Mouse (Mus musculus) lung, postnatal 0 days (tissue): ENCODE measurements around the gene B3glct.

Source experiments
- CTCF ChIP-seq: IDR thresholded peaks from 2 replicates; pipeline ENCODE4 v1.5.1; 2016; ENCODE audit warnings: antibody characterized with exemption, mild to moderate bottlenecking
- EP300 ChIP-seq: IDR thresholded peaks from 2 replicates; pipeline ENCODE4 v1.6.1; 2016; ENCODE audit warnings: antibody characterized with exemption, mild to moderate bottlenecking, control low read depth

DNA sequence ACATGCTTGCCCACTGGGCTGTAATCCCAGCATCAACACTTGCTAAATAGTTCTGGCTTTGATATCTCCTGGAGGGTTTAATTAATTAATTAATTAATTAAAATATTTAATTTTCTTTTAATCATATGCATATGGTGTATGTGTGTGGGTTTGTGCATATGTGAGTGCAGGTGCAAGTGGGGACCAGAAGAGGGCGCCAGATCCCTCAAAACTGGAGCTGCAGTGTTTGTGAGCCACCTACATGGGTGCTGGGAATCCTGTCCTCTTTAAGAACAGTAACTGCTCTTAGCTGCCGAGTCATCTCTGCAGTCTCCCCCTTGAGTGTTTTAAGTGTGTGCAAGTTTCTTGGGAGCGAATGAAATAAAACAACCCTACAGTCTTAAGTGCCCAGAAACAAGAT, 15.9 kb downstream of the B3glct start:
- TF ChIP-seq CTCF (no peak), EP300 (no peak)
